Mouse (Mus musculus): ENCODE measurements around the gene Spag8. TPM values are rescaled to one million over a fixed set of nuclear protein-coding genes. Genes with fewer than 3 reads are reported as not detected.

Gene Spag8
- total and polyA plus RNA-seq, 2 experiments from 2014 or later, result 5.8 to 9.1 TPM

GRCm38 (mm10) chr4:43672070-43672469 is 18.7 kb upstream of the Spag8 start:
- H3K9me3 ChIP-seq (ENCODE audit: low read length), result no peaks in the 10 kb centered on the region
- no peak overlapping the region for H3K4me3 ChIP-seq (ENCODE audit: low read depth, low read length)
- peak; percentile 80 for TF ChIP-seq CTCF (IDR thresholded peaks at IDR 0.05; ENCODE audit: low read depth)
- WGBS, result 6% methylated on average over 2 of the region's 2 CpGs
- no peak overlapping the region for H3K27ac ChIP-seq (ENCODE audit: low read depth, low read length)
- H3K4me2 ChIP-seq (ENCODE audit: low read depth), result peak overlapping the region; percentile 96; the same call in 1 of the 2 replicates
- peaks cover 30% of the 10 kb centered on the region for H3K36me3 ChIP-seq (ENCODE audit: insufficient read depth)
- ATAC-seq (peak; percentile 25; the same call in 1 of the 2 replicates), DNase-seq (peak; percentile 90)
- peaks cover 35% of the 10 kb centered on the region for H3K4me1 ChIP-seq (ENCODE audit: insufficient read depth)
- H3K27me3 ChIP-seq (ENCODE audit: insufficient read depth, low read length), result no peaks in the 10 kb centered on the region
- H3K9ac ChIP-seq, result no peak overlapping the region

- peak overlapping the region; percentile 94 for H3K9ac ChIP-seq
- peaks cover 35% of the 10 kb centered on the region for H3K4me1 ChIP-seq (ENCODE audit: insufficient read depth)
- peak overlapping the region; percentile 41 for H3K27ac ChIP-seq (ENCODE audit: low read depth, low read length)
- ATAC-seq (peak; percentile 44), DNase-seq (no peak)
- no peaks in the 10 kb centered on the region for H3K9me3 ChIP-seq (ENCODE audit: low read length)
- no peak for TF ChIP-seq CTCF (IDR thresholded peaks at IDR 0.05; ENCODE audit: low read depth)
- no peaks in the 10 kb centered on the region for H3K27me3 ChIP-seq (ENCODE audit: insufficient read depth, low read length)
- peak overlapping the region; percentile 96 for H3K4me2 ChIP-seq (ENCODE audit: low read depth)
- under 1% methylated on average over 21 of the region's 25 CpGs for WGBS
- H3K4me3 ChIP-seq (ENCODE audit: low read depth, low read length), result peak overlapping the region; percentile 77
- H3K36me3 ChIP-seq (ENCODE audit: insufficient read depth), result peaks cover 4% of the 10 kb centered on the region; the same call in 1 of the 2 replicates
These were observed 16.0 kb upstream of the Spag8 start for GRCm38 (mm10) chr4:43669428-43669794.

GRCm38 (mm10) chr4:43668782-43669427 is 15.5 kb upstream of the Spag8 start, which contains the start of the genes Tmem8b and Fam221b:
Tmem8b (plus strand) TSS chr4:43668971.
Fam221b (minus strand) TSS chr4:43669145.
- Histone ChIP-seq H3K4me2 (ENCODE audit: low read depth) (peak within 1 kb of the TSS; percentile 96), H3K27ac (ENCODE audit: low read depth, low read length) (peak within 1 kb of the TSS; percentile 41), H3K9ac (peak within 1 kb of the TSS; percentile 94), H3K4me1 (ENCODE audit: insufficient read depth) (peaks cover 35% of the 10 kb centered on the region), H3K36me3 (ENCODE audit: insufficient read depth) (no peaks in the 10 kb centered on the region), H3K9me3 (ENCODE audit: low read length) (no peaks in the 10 kb centered on the region), H3K27me3 (ENCODE audit: insufficient read depth, low read length) (no peaks in the 10 kb centered on the region), H3K4me3 (ENCODE audit: low read depth, low read length) (peak within 1 kb of the TSS; percentile 77)
- no peak for TF ChIP-seq CTCF (IDR thresholded peaks at IDR 0.05; ENCODE audit: low read depth)
- 2% methylated on average over 26 of the region's 41 CpGs for WGBS
- DNase-seq (peak; percentile 90), ATAC-seq (peak; percentile 97)

GRCm38 (mm10) chr4:43666412-43666811 is 13.0 kb upstream of the Spag8 start:
- H3K36me3 ChIP-seq (ENCODE audit: insufficient read depth), result no peaks in the 10 kb centered on the region
- DNase-seq (no peak), ATAC-seq (no peak)
- no peak overlapping the region for H3K4me2 ChIP-seq (ENCODE audit: low read depth)
- H3K27me3 ChIP-seq (ENCODE audit: insufficient read depth, low read length), result peaks cover 10% of the 10 kb centered on the region; the same call in 1 of the 2 replicates
- H3K9me3 ChIP-seq (ENCODE audit: low read length), result no peaks in the 10 kb centered on the region
- peak; percentile 51 for TF ChIP-seq CTCF (IDR thresholded peaks at IDR 0.05; ENCODE audit: low read depth)
- no peak overlapping the region for H3K4me3 ChIP-seq (ENCODE audit: low read depth, low read length)
- H3K4me1 ChIP-seq (ENCODE audit: insufficient read depth), result peaks cover 23% of the 10 kb centered on the region
- no peak overlapping the region for H3K27ac ChIP-seq (ENCODE audit: low read depth, low read length)
- 23% methylated on average over 4 of the region's 4 CpGs for WGBS
- H3K9ac ChIP-seq, result no peak overlapping the region

GRCm38 (mm10) chr4:43657146-43657545 is 3.8 kb upstream of the Spag8 start:
- Histone ChIP-seq H3K9ac (peak overlapping the region; percentile 91; the same call in 1 of the 2 replicates), H3K4me3 (ENCODE audit: low read depth, low read length) (peak overlapping the region; percentile 82), H3K4me2 (ENCODE audit: low read depth) (peak overlapping the region; percentile 98), H3K9me3 (ENCODE audit: low read length) (no peaks in the 10 kb centered on the region), H3K27ac (ENCODE audit: low read depth, low read length) (0 out of 2 replicates have a peak overlapping the region, but pooled peaks have one; percentile 21), H3K4me1 (ENCODE audit: insufficient read depth) (peaks cover 7% of the 10 kb centered on the region; the same call in 1 of the 2 replicates), H3K36me3 (ENCODE audit: insufficient read depth) (no peaks in the 10 kb centered on the region), H3K27me3 (ENCODE audit: insufficient read depth, low read length) (no peaks in the 10 kb centered on the region; the same call in 1 of the 2 replicates)
- no peak for DNase-seq
- ATAC-seq, result no peak
- TF ChIP-seq CTCF (IDR thresholded peaks at IDR 0.05; ENCODE audit: low read depth), result peak; percentile 31; the same call in 1 of the 2 replicates
- 53% methylated on average over 4 of the region's 4 CpGs for WGBS

- WGBS, result under 1% methylated on average over 34 of the region's 34 CpGs
- H3K9me3 ChIP-seq (ENCODE audit: low read length), result no peaks in the 10 kb centered on the region
- peak within 1 kb of the TSS; percentile 91 for H3K9ac ChIP-seq
- peak within 1 kb of the TSS; percentile 93 for H3K27ac ChIP-seq (ENCODE audit: low read depth, low read length)
- no peaks in the 10 kb centered on the region for H3K27me3 ChIP-seq (ENCODE audit: insufficient read depth, low read length)
- DNase-seq, result peak; percentile 97
- TF ChIP-seq CTCF (IDR thresholded peaks at IDR 0.05; ENCODE audit: low read depth), result no peak; the same call in none of the 2 replicates
- H3K4me3 ChIP-seq (ENCODE audit: low read depth, low read length), result peak within 1 kb of the TSS; percentile 82
- H3K36me3 ChIP-seq (ENCODE audit: insufficient read depth), result no peaks in the 10 kb centered on the region
- peak within 1 kb of the TSS; percentile 98 for H3K4me2 ChIP-seq (ENCODE audit: low read depth)
- peak; percentile 98 for ATAC-seq
- H3K4me1 ChIP-seq (ENCODE audit: insufficient read depth), result peaks cover 7% of the 10 kb centered on the region; the same call in 1 of the 2 replicates
These were observed 3.1 kb upstream of the Spag8 start, which contains the start of gene Hint2 for GRCm38 (mm10) chr4:43656339-43657109. Hint2 (minus strand) TSS chr4:43656466.

Measured in forebrain, postnatal 0 days (tissue).